Mouse (Mus musculus) neutrophil, adult 83 days (primary cell): ENCODE measurements around the gene S100a13. TPM values are rescaled to one million over a fixed set of nuclear protein-coding genes. Genes with fewer than 3 reads are reported as not detected.

Experiments used
- total RNA-seq, 2 experiments: library from RNA; stranded (reverse); gene quantifications; one replicate each; pipeline ENCODE4 v1.2.4; 2023

S100a13 gene
- 10 to 100 TPM; 36.7 to 40.7 TPM for total RNA-seq

DNA sequence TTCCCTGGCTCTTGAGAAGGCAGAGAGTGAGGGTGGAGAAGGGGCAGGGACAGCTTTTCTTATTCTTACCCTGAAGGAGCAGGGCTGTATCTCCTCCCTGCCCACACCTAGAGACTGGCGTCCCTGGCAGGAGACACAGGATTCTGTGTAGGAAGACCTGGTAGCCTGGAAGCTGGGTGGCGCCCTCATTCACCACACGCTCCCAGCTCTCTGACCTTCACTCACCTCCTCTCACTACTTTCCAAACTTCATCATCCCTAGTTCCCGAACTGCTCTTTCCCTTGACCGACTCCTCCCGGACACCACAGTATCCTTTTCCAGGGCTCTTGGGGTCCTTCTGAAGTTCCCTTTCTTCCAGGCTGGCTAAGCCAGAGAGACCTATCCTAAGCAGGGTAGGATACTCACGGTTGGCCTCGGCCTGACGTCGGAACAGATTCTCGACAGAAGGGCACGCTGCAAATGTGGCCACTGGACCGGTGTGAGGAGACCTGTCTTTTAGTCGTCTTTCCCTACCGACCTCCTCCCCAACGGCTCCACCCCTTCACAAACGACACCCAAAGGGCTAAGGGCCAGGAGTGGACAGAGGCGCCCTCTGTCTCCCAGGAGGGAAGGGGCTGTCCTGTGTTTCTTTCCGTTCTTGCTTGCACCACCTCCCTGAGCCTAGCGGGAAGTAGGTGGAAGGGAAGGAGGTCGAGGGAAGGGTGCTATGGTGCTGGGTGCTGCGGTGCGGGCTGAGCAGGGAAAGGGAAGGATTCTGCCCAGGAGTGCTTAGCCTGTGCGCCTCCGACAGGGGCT is at the start of gene S100a13, which contains the start of gene S100a1:
S100a13 (plus strand) TSS at position 640 of the 795 bp plus-strand sequence.
S100a1 (minus strand) TSS at position 597 of the 795 bp plus-strand sequence.

DNA sequence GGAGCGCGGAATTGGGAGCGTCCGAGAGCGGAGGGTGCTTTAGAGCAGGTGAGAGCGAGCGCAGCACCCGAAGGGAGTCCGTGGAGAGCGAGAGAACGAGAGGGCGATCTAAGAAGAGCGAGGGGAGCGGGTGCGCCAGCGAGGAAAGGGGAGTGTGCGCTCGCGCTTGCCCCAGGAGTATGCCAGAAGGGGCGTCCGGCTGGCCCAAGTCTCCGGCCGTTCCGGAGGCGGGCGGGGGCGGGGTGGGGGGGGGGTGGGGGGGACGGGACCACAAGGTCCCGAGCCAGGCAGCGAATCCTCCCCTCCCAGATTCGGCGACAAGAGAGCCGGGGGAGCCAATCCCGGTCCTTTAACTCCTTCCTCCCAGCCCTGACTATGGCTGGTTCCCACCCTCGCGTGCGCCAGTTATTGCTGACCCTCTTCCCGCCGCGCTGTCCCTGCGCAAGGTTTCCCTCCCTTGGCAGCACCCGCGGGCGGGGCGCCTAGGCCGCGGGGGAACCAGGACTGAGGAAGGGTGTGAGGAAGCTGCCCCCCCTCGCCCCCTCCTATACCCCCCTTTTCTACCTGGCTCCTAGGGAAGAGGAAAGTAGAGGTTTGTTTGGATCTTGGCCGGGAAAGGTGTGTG is 48.4 kb upstream of the S100a13 start, which contains the start of gene Npr1:
Npr1 (minus strand) TSS at position 181 of the 625 bp plus-strand sequence.

DNA sequence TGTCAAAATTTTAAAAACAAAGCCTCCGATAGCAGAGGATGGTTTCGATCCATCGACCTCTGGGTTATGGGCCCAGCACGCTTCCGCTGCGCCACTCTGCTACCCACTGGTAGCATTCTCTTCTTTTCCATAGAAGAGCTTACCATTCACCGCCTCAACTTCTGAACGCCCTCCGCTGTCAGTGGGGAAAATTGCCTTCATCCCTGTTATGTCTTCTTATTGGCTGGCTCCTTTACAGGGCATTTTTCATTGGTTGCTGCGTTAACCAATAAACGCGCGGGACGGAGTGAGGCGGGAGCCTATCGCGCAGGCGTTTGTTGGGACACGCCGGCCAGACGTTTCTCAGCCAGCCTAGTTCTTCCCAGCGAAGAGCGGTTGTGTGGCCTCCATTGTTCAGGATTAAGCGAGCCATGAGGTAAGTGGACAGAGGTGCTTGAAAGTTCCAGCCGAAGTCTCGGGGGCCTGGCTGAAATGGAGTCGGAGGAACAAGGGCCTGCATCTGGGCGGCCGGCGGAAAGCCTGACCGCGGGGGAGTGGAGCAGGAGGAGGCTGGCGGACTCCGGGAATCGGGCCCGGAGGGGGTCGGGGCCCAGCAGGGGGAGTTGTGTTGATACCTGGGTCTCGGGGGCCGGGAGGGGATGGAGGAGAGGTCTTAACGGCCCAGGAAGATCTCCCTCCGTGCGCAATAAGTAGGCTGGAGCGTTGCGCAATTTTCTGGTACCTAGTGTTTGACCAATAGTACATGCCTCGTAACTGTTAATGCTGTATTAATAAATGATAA is 38.2 kb upstream of the S100a13 start, which contains the start of gene Ilf2:
Ilf2 (plus strand) TSS at position 296 of the 781 bp plus-strand sequence.

DNA sequence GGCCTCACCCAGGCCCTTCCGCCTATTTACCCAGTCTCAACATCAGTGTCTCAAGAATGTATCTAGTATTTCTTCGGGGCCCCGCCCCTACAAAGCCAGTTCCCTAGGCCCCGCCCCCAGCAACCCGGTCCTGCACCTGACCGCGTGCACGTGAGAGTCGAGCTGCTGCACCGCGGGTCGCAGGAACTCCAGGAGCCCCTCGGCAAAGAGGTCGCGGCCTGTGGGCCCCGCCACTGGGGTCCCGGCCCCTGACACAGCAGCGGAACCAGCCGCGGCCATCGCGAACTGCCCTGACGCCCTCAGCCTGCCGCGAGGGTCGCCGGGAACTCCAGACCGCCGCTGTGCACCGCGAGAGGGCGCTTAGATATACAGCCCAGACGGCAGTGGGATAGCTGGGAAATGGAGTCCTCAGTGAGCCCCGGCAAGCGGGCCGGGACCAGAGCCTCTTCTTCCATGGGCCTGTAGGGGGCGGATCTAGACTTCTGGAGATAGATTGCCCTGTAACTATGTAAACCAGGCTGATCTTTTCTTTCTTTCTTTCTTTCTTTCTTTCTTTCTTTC is 23.5 kb upstream of the S100a13 start, which contains the start of gene Snapin:
Snapin (minus strand) TSS at position 338 of the 561 bp plus-strand sequence.

DNA sequence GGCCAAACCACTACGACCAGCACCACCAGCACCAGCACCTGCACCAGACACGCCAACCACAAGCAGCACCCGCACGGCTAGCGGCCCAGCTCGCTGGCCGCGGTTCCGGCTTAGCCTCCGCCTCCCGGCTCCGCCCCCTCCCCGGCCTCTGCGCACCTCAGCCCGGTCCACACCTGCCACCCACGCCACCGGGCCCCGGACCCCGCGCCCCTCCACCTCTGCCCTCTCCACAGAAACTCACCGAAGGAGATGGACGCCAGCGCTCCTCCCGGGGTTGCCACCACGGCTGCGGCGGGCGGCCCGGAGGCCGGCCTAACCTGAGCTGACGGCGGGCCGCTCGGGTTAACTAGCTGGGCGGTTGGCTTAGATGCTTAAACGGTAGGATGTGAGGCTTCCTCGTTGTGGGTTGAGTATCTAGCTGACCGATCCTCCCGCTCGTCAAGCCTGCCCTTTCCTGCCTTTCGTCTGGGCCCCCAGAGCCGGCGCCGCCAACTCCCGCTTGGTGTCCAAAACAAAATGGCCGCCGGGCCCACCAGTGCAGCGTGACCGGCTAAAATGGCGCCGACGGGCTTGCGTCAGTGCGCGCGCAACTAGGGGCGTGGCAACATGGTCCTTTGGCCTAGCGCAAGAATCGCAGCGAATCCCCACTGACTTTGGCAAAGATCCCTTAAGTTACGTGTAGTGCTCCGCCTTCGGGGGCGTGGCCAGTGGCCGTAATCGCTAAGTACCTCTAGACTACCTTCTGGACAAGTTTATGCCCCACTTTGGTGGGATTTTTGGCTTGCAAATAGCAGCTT is 5.1 kb upstream of the S100a13 start, which contains the start of gene Chtop:
Chtop (minus strand) TSS at position 549 of the 797 bp plus-strand sequence.

DNA sequence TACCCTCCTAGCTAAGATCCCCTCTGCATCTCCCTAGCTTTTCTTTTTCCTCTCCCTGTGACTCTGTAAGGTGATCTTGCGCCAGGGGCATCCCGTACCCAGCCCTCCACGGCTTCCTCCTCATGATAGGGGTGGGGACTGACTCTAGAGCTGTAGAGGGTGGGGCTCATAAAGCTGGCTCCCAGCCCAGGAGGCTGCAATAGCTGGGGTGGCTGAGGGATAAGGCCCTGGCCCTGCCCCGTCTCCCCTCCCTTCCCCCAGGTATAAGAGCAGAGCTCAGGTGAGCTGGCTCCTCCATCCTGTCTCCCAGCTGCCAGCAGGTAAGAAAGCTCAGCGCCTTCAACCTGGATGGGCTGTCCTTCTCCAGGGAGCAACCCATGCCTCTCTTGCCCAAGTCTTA is 12.3 kb downstream of the S100a13 start, which contains the start of gene S100a14:
S100a14 (plus strand) TSS at position 277 of the 400 bp plus-strand sequence.

DNA sequence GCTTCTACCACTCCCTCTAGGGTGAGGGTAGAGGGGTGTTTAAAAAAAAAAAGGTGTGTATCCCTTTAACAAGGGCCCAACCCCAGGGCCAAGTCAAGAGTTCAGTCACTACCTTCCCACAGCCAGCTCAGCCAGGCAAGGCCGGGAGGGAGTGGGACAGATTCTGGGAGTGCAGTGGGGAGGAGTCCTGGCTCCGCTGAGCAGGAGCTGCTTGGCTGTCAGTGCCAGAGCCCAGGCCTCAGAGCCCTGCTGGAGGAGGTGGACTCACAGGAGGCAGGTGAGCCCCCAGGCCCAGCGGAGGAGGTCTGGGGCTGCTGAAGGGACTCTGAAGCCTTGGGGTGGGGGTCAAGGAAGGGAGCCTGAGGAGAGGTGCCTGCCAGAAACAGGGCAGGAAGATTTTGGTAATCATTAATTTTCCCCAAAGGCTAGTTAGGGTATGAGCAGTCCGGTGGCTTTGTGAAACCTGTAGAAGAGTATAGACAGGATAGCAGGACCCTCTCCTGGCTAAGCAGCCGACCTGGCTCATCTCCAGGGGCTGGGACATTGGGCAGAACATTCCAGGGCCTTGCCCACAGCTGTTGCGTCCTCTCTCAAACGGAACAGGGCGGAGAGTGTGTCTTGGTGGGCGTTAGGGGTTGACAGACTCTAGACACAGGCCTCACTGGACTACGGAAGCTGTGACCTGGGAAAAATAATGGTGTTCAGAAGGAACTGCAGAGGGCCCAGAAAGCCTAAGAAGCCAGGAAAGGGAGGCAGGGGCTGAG is 23.1 kb downstream of the S100a13 start, which contains the start of gene S100a16:
S100a16 (plus strand) TSS at position 114 of the 764 bp plus-strand sequence.

DNA sequence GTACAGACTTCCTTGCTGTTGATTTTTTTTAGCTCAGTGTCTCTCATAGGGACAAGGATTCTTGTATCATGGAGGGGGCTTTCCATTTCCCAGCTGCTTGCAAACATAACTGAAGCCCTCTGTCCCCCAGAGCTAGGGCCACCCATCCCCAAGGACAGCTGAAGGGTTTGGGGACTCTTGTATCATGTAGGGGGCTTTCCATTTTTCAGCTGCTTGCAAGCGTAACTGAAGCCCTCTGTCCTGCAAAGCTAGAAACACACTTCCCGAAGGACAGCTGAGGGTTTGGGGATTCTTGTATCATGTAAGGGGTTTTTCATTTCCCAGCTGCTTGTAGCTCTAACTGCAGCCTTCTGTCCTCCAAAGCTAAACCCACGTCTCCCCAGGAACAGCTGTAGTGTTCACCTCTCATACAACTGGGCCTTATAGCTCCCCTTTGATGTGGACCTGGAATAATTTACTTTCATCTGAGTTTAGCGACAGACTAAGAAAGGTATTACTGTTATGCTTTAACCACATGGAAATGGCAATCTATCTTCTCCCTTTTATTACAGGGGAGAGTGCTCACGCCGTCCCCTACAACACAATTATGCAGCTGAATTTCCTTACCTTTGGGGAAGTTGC is 45.9 kb downstream of the S100a13 start, which contains the start of gene S100a3:
S100a3 (plus strand) TSS at position 571 of the 621 bp plus-strand sequence.

Other genes starting within 250 kb of the S100a13 start
- gene Dennd4b, start 249.2 kb upstream of the S100a13 start, total RNA-seq: 10 to 100 TPM; 54.4 to 63.2 TPM
- 10 to 100 TPM; 64.9 to 68.2 TPM for gene Gatad2b, start 221.3 kb upstream of the S100a13 start, total RNA-seq
- 1 to 10 TPM; 1.4 to 2.5 TPM for gene Slc27a3, start 124.5 kb upstream of the S100a13 start, total RNA-seq
- gene Ints3, start 80.8 kb upstream of the S100a13 start, total RNA-seq: 10 to 100 TPM; 43.1 to 53.5 TPM
- gene Npr1, start 48.6 kb upstream of the S100a13 start, total RNA-seq: under 1 TPM; 0.15 to 0.53 TPM
- 10 to 100 TPM; 50.7 to 54.7 TPM for gene Ilf2, start 38.3 kb upstream of the S100a13 start, total RNA-seq
- gene Snapin, start 23.4 kb upstream of the S100a13 start, total RNA-seq: 10 to 100 TPM; 28.2 to 32.1 TPM
- gene Chtop, start 4.9 kb upstream of the S100a13 start, total RNA-seq: 10 to 100 TPM; 70.6 to 81.8 TPM
- 10 to 100 TPM; 23.2 to 23.6 TPM for gene S100a1, start within 50 bp of the S100a13 start, total RNA-seq
- gene S100a14, start 12.4 kb downstream of the S100a13 start, total RNA-seq: under 1 TPM in 1 of 2 experiments, not detected in 1; 0.40 TPM
- under 1 TPM in 1 of 2 experiments, not detected in 1; 0.39 TPM for gene S100a16, start 22.8 kb downstream of the S100a13 start, total RNA-seq
- gene S100a3, start 46.1 kb downstream of the S100a13 start, total RNA-seq: 1 to 10 TPM; 5.9 to 6.6 TPM
- gene S100a2, start 75.8 kb downstream of the S100a13 start, total RNA-seq: 1 to 10 TPM in 1 of 2 experiments, not detected in 1; 2.9 TPM
- gene Gm42674, start 87.5 kb downstream of the S100a13 start, total RNA-seq: not detected
- 100 to 1,000 TPM; 351 to 397 TPM for gene S100a4, start 89.3 kb downstream of the S100a13 start, total RNA-seq
- not detected for gene S100a5, start 94.1 kb downstream of the S100a13 start, total RNA-seq
- gene S100a6, start 98.4 kb downstream of the S100a13 start, total RNA-seq: 1,000 to 10,000 TPM; 1,195 to 1,254 TPM
- 1 to 10 TPM; 1.6 to 2.2 TPM for gene S100a7a, start 139.6 kb downstream of the S100a13 start, total RNA-seq
- over 10,000 TPM; 45,493 to 45,678 TPM for gene S100a8, start 154.5 kb downstream of the S100a13 start, total RNA-seq
- gene S100a9, start 181.3 kb downstream of the S100a13 start, total RNA-seq: over 10,000 TPM; 54,611 to 54,778 TPM
- 1 to 10 TPM in 1 of 2 experiments, under 1 TPM in 1; 0.71 to 1.4 TPM for gene Pglyrp4, start 212.5 kb downstream of the S100a13 start, total RNA-seq